Mouse (Mus musculus) frontal cortex, postnatal 25 days (tissue): ENCODE results near the gene Bmp3.

Source experiments
- DNase-seq, 2 experiments: peaks; one replicate each; pipeline ENCODE4 v3.0.0; 2022; ENCODE audit warnings: low spot score in 2 of 2

The Bmp3 gene

DNA sequence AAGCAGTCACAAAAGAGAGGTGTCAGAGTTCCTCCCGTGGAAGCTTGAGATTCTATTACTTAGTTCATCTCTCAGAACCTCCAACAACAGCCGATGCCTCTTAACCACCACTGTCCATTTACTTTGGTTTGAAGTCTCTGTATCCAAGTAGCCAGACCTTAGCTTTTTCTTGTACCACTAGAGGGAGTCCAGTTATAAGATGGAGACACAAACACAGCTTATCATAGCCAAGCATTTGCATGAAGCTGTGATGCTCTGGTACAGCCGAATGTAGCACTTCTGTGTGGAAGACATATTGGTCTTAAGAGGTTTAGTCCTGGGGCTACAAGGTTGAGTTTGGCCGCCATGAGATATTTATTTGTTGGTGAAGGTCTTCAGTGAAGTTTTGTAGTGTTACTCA lies 48.1 kb downstream of the Bmp3 start:
- no peak for DNase-seq

DNA sequence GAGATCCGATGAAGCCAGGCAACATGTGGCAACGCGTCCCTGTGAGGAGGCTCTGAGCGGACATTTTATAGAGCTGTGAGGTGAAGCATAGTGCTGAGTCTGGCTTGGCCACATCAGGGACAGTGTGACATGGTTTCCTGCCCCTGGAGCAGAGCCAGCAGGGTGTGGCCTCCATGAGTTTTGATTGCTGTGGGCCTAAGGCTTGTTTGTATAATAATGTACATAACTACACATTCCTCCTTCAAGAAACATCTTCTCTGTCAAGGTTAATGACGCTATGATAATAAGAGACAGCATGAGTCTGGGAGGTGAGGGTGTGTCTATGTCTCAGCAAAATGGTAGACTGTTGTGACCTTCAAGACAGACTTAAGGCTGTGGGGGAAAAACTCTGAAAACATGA lies 64.5 kb downstream of the Bmp3 start:
- no peak for DNase-seq

DNA sequence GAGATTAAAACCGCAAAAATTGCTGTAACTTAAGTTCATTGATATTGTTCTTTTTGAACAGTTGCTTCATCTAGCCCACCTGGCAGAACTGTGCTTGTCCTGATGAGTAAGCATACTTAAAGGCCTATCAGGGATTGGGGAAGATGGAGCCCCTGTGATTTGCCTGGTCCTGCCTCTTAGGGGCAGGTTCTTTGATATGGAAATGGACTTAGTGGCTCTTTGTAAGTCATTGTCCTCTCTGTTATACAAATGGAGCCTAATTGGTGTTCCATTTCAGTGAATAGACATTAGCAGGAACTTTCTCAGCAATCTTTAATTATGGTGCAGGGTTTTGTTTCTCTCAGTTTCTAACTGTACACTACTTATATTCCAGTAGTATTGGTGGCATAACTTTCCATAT lies 67.4 kb downstream of the Bmp3 start:
- no peak for DNase-seq

DNA sequence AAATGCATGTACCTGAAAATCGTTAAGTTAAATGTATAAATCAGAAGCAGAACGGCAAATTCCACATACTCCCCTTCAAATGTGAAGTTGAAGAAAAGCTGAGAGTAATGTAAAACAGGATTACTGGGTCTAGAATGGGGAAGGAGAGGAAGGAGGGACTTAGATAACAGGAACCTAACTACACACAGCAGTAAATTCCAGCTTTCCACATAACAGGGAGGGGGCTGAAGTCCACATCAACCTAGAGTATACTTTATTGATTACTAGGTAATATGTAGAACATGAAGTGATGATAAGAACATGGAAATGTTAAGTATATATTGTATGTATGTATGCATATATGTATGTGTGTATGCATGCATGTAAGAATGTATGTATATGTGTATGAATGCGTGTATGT lies 68.7 kb downstream of the Bmp3 start:
- no peak for DNase-seq
